Mouse (Mus musculus) adrenal gland, postnatal 0 days (tissue): Measurements from ENCODE around the gene Pdia2. TPM values are rescaled to one million over a fixed set of nuclear protein-coding genes. Genes with fewer than 3 reads are reported as not detected.

Experiments used
- polyA plus RNA-seq: library from polyadenylated mRNA; unstranded; fragments of >200 nt; fragmentation: Nextera tagmentation; extraction: Ambion mirVana; gene quantifications from 2 replicates; pipeline ENCODE4 v1.2.1, GENCODE M21; 2015

Gene Pdia2
- 3.2 and 6.9 TPM in 2 replicates for polyA plus RNA-seq

DNA sequence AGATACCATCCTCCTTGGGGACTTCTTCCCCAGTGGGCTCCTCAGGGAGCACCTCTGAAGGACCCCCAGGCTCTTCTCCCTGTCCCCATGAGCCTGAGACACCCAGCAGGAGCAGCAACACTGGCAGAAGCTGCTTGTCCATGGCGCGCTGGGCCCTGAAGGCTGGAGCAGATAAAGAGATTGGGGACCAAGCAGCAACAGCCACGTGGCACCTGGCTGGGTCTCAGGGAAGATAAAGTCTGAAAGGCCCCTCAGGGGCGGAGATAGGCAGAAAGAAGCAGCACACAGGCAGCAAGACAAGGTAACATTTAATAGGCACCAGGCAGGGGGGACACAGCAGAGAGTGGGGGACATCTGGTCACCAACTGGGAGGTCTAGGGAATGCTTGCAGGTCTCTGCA lies at the start of gene Pdia2:
Gene Pdia2, minus strand, starts transcription at position 196 of the 400 bp plus-strand sequence.

DNA sequence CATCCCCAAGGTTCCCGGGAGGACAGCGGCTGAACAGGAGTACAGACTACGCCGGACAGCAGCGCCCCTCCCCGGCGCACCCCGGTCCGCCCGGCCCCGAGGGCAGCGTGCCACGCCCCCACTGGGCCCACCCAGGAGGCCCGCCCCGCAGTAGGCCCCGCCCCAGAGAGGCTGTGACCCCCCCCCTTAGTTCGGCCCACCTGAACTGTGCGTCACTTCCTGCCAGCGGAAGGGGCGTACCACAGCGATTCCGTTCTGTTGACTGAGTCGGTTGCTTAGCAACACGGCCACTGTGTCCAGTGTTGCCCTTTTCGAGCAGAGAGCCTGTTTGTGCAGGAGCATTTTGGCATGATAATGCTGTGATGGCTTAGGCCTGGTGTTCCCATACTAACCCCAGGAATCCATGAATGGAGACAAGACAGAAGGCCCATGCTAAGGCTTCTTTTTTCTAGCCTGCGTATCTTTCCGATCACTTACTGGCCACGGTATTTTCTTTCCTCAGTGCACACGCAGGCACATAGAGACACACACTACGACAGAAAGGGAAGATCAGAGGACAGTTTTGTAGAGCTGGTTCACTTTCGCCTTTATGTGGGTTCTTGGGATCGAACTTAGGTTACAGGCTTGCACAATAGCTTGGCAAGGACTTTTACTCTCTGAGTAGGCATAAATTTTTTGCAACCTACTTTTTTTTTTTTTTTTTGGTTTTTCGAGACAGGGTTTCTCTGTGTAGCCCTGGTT lies 45.4 kb upstream of the Pdia2 start, which contains the start of gene Fam234a:
Gene Fam234a, minus strand, starts transcription at position 142 of the 741 bp plus-strand sequence.

GRCm38 (mm10) chr17:26207686-26208085 lies 8.8 kb upstream of the Pdia2 start, which contains the start of gene Arhgdig:
Gene Arhgdig (minus strand): TSS chr17:26207786.

DNA sequence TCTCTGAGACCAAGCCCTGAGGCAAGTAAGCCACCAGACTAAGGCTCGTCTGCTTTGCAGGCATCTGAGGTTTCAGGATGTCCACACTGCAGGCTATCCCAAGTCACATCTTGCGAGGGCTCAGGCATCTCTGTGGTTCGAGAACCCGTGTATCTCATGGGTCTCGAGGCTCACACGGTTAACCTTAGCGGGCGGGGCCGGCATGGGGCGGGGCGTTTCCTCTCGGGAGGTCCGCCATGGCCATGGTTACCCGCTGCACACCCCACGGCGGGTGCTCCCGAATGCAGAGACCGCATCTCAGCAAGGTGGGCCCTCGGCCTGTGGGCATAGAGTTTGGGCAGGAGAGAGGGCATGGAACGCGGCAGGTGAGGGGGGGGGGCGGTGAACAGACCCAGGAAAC lies 3.9 kb upstream of the Pdia2 start, which contains the start of gene Rgs11:
Gene Rgs11, plus strand, starts transcription at position 215 of the 400 bp plus-strand sequence.

Other genes starting within 250 kb of the Pdia2 start
- gene A930017K11Rik, start 246.5 kb downstream of the Pdia2 start, polyA plus RNA-seq: 0.21 TPM in 1 of 2 replicates, not detected in the other
- gene Capn15, start 213.3 kb downstream of the Pdia2 start, polyA plus RNA-seq: 9.1 and 11.3 TPM in 2 replicates
- gene Rab11fip3, start 129.5 kb downstream of the Pdia2 start, polyA plus RNA-seq: 6.9 and 7.5 TPM in 2 replicates
- gene Decr2, start 108.8 kb downstream of the Pdia2 start, polyA plus RNA-seq: 37.1 and 42.1 TPM in 2 replicates
- 32.7 and 33.1 TPM in 2 replicates for gene Nme4, start 103.5 kb downstream of the Pdia2 start, polyA plus RNA-seq
- 3.1 and 4.5 TPM in 2 replicates for gene Tmem8, start 85.8 kb downstream of the Pdia2 start, polyA plus RNA-seq
- gene Mrpl28, start 75.6 kb downstream of the Pdia2 start, polyA plus RNA-seq: 180 and 209 TPM in 2 replicates
- gene Axin1, start 60.4 kb downstream of the Pdia2 start, polyA plus RNA-seq: 14.9 and 18.4 TPM in 2 replicates
- 10.2 and 16.3 TPM in 2 replicates for gene Rgs11, start 3.9 kb upstream of the Pdia2 start, polyA plus RNA-seq
- gene Arhgdig, start 8.7 kb upstream of the Pdia2 start, polyA plus RNA-seq: 36.0 and 74.3 TPM in 2 replicates
- gene Fam234a, start 45.2 kb upstream of the Pdia2 start, polyA plus RNA-seq: 48.4 and 80.9 TPM in 2 replicates
- gene Luc7l, start 53.8 kb upstream of the Pdia2 start, polyA plus RNA-seq: 44.4 and 65.5 TPM in 2 replicates
- gene Neurl1b, start 215.7 kb upstream of the Pdia2 start, polyA plus RNA-seq: 1.5 and 2.0 TPM in 2 replicates